Mouse (Mus musculus) T-cell, adult 2 months (primary cell): Measurements from ENCODE around the gene Lingo1.

Experiments used
- DNase-seq: peaks from one replicate; pipeline ENCODE4 v3.0.0; 2022; ENCODE audit warnings: low spot score

Lingo1 gene

GRCm38 (mm10) chr9:56776881-56777801, 19.1 kb downstream of the Lingo1 start:
- DNase-seq = no peak

GRCm38 (mm10) chr9:56775161-56775934, 20.9 kb downstream of the Lingo1 start:
- DNase-seq = no peak

DNA sequence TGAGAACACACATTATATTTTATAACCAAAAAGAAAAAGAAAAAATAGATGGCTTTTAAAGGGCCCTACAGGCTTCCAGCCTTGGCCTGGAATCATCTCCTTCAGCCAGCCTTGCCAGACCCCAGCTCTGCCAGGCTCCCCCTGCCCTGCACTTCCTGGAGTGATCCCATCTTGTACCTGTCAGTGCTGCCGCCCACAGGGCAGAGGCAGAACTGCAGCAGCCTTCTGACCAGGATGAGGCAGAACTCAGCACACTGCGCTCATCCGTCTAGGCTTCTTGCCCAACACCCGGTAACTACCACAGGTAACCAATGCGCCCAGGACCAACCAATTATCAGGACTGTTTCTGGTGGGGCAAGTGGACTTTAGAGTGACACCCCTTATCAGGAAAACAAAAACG, 22.0 kb downstream of the Lingo1 start:
- DNase-seq = no peak

DNA sequence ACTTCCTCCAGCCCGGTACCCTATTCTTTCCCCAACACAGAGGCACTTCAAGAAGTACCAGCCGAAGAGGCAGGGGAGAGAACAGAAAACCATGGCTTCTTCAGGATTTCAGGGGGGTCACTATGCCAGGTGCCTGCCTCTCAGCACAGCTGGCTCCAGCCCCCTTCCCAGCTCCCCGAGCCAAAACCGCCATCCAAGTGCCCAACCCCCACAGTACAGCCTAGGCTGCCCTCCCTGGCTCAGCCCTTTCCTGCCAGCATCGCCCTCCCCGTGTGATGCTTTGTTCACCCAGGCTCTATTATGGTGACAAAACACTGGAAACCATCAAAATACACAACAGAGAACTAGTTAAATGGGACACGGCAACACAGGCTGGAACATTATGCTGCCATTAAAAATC, 22.6 kb downstream of the Lingo1 start:
- DNase-seq = no peak

- DNase-seq = no peak
Measured at GRCm38 (mm10) chr9:56767653-56768136, 28.6 kb downstream of the Lingo1 start.

DNA sequence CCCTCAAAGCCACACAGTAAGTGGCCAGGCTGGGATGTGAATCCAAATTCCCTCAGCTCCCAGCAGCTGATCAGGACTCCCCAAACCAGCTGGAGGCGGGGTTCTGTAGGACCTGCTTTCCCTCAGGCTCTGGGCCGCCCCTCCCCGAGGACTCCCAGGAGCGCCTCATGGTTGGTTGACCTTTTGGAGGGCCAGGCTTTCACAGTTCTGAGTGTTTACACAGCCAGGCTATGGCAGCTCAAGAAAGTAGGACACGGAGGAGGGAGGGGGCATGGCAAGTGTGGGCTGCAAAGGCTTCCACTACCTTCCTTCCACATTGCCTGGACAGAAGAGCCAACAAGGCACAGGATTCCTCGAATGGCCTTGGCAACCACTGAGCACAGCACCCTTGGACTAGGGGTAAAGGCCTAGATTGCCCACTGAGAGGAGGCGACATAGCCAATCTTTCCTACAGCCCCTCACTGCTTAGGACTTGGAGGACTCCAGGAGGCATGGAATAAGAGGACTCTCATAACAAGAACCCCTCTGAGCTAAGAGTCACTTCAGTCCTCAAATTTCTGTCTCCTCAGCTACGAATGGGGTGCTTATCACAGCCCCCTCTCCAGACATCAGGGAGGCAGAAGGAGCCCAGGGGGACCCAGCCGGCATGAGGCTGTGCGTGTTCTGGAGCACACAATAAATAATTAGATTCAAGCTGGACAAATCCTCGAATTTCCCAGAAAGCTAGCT, 29.5 kb downstream of the Lingo1 start:
- DNase-seq = no peak

DNA sequence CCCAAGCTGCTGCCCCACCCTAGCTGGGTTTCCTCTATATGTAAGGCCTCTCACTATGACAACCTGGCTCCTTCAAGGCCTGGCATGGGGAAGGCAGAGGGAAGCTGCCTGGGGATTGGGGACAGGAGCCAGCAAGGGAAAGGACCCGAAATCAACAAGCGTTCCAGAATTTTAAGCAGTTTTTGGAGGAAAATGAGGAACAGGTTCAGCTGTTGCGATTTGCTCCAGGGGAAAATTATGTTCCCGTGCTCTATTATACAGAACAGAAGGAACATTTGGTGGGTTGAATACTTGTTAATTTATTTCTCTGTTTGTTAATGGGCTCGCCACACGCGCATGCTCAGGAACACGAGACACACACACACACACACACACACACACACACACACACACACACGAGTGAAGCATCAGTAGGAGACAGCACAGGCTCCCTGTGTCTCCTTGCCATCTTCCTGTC, 34.1 kb downstream of the Lingo1 start:
- no peak for DNase-seq

DNA sequence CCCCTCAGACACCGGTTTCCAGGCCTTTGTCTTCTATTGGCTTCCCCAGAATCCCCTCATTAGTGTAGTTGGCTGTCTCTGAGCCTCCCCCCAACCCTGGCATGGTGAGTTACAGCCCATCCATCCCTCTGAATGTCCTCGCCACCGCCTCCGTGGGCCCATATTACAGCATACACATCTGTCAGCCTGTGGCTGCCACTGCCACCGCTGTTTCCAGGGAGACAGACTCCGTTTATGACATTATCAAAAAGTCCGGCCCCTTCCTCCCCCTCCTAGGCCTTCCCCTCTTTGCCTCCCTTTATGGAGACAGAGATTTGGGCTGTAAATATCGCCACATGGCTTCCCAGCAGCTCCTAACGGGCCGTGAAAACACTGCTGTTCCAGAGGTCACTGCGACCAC, 38.5 kb downstream of the Lingo1 start:
- no peak for DNase-seq

DNA sequence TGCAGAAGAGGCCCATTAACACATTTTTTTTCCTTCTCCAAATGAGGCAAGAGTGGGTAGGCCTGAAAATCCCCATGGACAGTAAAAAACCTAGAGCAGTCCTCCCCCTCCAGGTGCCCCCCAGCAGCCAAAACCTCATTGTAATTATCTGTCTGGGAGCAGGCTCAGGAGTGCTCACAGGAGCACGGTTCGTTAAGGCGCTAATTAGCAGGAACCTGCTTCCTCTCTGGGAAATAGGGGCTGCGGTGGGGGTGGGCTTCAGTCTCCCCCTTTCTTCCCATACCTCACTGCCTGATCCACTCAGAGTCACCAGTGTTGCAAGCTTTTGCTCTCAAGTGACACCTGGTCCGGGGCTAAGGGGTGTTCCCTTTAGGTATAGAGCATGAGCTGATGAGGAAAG, 41.1 kb downstream of the Lingo1 start:
- DNase-seq = no peak

GRCm38 (mm10) chr9:56753386-56753785, 42.9 kb downstream of the Lingo1 start:
- DNase-seq = no peak

DNA sequence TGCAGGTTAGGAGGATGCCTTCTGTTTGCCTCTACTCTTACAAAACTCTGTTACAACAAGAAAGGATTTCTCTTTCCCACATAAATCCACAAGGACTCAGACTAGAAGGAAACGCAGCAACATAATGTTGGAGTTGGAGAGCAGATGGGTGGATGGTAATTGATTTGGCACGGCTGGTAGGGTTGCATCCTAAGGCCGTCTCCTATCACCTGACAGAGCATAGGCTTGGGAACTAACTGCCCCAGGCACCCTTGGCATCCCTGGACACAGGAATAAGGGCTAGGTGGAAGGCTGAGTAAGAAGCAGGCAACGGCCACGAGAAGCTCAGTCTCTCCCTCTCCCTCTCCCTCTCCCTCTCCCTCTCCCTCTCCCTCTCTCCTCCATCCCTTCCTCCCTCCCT, 48.2 kb downstream of the Lingo1 start:
- DNase-seq = no peak

GRCm38 (mm10) chr9:56746926-56747294, 49.4 kb downstream of the Lingo1 start:
- DNase-seq = no peak

- no peak for DNase-seq
Measured at GRCm38 (mm10) chr9:56746195-56746925, 49.9 kb downstream of the Lingo1 start.

DNA sequence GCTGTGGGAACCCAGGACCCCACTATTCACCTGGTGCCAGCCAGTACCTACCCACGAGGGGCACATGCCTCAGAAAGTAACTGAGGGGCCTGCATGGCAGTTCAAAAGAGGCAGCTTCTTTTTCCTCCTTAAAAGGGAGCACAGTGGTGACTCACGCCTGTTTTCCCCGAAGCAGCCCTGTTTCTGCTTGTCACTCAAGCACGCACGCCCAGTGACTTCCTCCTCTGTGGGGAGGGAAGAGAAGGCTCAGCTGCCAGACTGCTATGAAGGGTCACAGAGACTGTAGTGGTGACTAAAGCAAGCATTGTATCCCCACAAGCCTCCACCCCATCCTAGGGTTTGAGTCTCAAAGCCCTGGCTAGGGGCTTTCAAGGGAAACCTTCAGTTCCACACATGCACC, 51.9 kb downstream of the Lingo1 start:
- DNase-seq = no peak

DNA sequence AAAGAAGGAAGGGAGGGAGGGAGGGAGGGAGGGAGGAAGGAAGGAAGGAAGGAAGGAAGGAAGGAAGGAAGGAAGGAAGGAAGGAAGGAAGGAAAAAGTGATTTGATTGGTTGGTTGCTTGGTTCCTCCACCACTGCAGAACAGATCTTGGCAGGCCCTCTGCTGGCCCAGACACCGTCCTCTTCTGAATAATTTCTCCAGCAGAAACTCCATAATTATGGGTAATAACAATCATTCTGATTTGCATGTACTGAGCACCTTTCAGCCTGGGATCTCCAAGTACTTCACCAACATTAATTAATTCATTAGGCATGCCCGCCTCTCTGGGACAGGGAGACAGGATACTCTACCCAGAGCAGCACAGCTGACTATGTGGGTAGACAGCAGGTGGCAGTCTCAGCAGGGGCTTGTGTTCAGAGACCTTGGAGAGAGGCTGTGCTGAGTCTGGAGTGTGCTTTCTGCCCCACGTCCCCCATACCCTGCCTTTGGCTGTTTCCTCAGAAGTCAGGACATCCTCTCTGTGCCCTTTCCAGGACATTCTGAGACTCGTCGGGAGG, 57.0 kb downstream of the Lingo1 start:
- DNase-seq = no peak

DNA sequence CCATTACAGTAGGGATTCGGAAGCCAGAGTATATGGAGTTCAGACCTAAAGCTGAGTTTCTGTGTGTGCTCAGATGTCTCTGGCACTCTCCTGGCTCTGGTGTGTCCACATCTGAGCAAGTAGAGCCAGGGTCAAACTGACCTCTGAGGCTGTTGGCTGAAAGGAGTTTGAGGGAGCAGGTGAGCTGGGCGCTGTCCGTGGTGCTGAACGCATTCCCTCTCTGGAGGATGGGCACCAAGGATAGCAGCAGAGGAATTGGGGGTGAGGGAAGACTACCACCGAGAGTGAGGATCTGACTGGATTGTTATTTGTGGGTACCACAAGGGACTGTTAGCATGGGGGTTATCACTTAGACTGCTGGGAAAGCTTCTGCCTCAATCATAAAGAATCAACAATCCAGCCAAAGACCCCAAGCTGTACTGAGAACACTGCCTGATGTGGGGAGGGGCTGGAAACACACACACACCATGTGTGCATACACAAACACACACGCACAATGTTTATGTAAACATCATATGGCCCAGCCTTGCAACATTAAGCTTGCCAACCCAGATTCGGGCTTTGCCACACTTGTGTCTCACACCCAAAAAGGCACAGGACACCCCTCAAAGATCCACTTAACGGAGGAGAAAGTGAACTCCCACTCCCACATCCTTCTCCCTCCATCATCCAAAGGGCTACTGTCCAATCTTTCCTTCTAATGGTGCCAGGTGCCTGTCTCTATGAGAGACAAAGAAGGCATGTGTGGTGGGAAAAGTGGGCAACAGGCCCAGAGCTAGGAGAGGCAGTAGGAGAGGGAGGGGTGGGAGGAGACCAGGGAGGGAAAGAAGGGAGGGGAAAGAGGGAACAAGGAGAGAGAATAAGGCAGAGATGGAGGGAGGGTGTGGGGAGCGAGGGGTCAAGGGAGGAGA, 57.8 kb downstream of the Lingo1 start:
- DNase-seq = no peak

GRCm38 (mm10) chr9:56734398-56734797, 61.9 kb downstream of the Lingo1 start:
- DNase-seq = no peak

GRCm38 (mm10) chr9:56730997-56731396, 65.3 kb downstream of the Lingo1 start:
- no peak for DNase-seq

GRCm38 (mm10) chr9:56729145-56729544, 67.1 kb downstream of the Lingo1 start:
- DNase-seq = no peak
